Mouse (Mus musculus): Measurements from ENCODE around the gene Iqcd.

The Iqcd gene

GRCm38 (mm10) chr5:120604839-120605238 is 16.0 kb downstream of the Iqcd start:
- peak; percentile 95 to 98 for DNase-seq

DNA sequence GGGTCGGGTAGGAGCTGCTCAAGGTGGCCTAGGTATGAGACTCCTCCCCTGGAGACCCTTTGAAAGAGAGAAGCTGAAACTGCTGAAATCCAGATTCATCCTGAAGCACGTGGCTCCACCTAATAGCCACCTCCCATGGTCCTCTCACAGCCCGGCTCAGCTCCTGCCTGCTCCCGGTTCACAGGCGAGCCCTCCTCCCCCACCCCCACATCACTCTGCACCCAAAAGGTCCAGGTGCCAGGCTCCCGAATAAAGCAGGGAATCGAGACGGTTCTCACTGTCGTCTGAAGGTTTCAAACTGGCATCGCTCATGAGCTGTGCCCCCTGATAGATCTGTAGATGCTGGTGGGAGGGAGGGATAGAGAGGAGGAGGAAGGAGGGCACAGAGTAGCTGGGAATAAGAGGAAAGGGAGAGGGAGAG is 16.4 kb downstream of the Iqcd start:
- peak; percentile 62 for DNase-seq

GRCm38 (mm10) chr5:120605688-120606087 is 16.9 kb downstream of the Iqcd start:
- peak; percentile 98 to 99 for DNase-seq

DNA sequence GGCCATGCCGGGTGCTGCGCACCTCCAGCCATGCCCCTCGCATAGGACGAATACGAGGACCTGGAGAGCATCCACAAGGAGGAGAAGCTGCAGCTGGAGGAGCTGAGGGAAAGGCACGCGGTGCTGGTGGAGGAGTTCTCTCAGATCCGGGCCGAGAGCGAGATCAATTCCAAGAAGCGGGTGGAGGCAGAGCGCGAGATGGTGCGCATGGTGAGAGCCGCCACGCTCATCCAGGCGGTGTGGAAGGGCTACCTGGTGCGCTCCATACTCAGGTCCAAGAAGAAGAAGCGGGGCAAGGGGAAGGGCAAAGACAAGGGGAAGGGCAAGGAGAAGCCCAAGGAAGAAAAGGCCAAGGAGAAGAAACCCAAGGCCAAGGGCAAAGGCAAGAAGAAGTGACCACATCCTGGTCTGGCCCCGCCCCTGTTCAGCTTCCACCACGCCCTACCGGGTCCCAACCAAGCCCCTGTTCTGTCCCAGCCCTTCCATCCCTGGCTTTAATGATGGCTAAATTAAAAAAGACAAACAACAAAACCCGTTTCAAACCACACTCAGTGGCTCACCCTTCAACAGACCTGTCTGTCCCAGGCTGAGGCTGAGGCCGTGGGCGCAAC is 17.9 kb downstream of the Iqcd start:
- DNase-seq, result no peak

DNA sequence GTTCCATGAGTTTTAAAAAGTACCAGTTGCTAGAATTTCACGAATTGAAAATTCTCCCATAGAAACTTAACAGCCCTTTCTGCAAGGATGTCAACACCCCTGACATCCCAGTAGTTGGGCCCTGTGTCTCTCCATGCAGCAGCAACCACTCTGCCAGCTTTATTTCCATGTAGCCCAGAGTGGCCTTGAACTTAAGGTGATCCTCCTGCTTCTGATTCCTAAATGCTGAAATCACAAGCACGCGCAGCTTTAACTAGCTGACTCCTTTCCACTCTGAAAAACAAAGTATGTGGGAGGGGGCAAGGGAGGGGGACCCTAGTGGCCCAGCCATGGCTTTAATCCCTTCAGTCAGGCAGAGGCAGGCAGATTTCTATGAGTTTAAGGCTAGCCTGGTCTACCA is 18.5 kb downstream of the Iqcd start:
- DNase-seq, result no peak

DNA sequence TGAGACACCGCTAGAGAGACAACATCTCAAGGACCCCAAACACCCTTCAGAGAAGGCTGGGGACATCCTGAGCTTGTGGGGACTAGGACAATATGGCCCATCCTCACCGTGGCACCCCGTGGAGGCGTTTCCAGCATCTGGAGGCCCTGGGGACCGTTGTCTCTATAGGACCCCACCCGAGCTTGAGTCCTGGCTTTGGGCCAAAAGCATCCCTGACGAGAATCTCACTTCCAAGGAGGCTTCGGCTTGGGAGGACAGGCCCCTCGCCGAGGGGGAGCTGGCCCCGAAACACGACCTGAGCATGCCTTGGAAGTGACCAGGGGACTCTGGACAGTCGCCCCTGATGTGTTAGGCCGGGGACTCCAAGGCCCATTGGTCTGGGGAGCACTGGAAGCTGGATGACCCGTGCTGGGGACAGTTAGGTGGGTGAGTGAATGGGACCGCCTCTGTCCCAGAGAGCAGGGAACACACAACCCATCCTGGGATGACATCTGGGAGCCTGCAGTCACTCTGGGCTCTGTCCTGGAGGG is 20.5 kb downstream of the Iqcd start:
- peak in 1 of 2 experiments; percentile 63 for DNase-seq

- peak; percentile 60 to 71 for DNase-seq
Observed at GRCm38 (mm10) chr5:120610906-120611305, 22.1 kb downstream of the Iqcd start.

GRCm38 (mm10) chr5:120611416-120611815 is 22.6 kb downstream of the Iqcd start:
- peak in 1 of 2 experiments; percentile 58 for DNase-seq

DNA sequence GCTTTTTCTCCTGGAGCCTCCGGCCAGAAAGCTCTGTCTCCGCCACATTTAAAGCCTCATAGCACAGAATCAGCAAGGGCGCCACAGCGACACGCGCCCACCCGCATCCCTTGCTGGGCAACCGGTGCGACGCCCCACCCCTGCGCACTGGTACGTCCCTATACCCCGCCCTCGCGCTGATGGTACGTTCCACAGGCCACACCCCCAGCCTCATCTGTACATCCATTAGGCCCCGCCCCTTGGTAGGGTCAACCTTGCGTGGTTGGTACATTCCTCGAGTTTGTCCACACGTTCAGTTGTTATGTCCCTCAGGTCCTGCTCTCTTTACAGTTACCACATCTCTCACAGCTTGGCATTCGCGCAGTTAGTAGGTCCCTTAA is 23.6 kb downstream of the Iqcd start, which contains the start of the genes Rita1 and Ddx54:
Rita1 (minus strand) TSS at position 148 of the 380 bp plus-strand sequence.
Ddx54 (plus strand) TSS at position 298 of the 380 bp plus-strand sequence.
- peak; percentile 99 for DNase-seq

GRCm38 (mm10) chr5:120612822-120613604 is 24.2 kb downstream of the Iqcd start:
- DNase-seq, result peak; percentile 100

GRCm38 (mm10) chr5:120615903-120616302 is 27.1 kb downstream of the Iqcd start:
- peak in 1 of 2 experiments; percentile 83 for DNase-seq

DNA sequence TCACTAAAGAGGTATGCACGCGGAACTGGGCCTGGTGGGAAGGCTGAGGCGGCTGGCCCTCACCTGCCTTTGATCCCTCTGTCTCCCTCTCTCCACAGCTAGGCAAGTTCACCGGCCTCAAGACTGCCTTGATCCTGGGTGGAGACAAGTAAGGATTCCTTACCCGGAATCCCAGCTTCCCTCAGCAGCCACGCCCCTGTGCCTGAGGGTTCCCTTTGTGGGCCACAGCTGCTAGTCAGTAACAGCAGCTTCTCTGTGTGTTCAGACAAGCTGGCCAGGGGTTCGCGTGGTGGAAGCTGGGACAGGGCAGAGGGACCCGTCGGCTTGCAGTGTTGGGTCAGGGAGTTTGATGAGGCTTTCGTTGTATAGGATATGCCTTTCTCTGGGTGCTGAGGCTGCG is 30.0 kb downstream of the Iqcd start:
- DNase-seq, result no peak

- peak; percentile 82 to 92 for DNase-seq
Observed at GRCm38 (mm10) chr5:120619201-120619600, 30.4 kb downstream of the Iqcd start.

GRCm38 (mm10) chr5:120620375-120621077 is 31.7 kb downstream of the Iqcd start:
- peak; percentile 93 for DNase-seq

DNA sequence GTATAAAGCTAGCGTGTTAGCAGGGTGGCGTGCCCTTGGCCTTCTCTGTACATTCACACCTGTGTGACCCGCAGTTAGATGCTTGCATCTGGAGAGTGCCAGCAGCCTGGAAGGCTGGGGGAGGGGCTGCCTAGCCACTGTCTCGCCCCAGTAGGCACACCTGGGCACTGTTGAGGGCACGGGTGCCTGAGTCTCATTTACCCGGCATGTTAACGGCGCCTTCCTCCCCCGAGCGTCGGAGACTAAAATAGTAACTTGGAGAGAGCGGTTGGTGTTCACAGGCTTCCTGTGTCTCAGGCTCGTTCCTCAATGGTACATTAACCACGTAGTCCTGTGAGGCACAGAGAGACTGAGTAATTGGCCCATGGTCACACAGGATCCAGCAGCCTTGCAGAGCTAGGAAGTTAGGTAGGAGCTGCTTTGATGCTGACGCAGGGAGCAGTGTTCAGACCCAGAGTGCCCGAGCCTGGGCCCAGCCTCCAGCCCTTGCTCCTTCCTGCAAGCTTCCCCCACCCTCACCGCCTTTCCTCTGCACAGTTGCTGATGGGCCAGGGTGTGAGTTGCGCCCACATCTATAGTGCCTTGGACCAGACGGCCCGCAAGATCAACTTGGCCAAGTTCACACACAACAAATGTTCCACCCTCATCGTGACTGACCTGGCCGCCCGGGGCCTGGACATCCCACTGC is 32.4 kb downstream of the Iqcd start:
- DNase-seq, result no peak

DNA sequence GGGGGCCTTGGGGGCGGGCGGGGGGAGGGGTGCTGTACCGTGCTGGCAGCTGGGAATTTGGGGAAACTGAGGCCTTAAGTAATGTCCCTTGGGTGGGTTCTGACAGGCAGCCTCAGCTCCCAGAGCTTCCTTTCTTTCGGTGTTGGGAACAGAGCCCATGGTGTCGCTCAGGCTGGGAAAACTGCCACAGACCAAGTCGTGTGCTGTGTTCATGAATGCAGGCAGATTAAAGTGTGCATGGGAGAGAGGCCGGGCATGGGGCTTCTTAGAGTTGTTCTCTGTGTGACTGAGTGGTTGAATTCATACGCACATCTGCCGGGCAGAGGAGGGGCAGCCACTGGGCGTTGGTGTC is 33.0 kb downstream of the Iqcd start:
- DNase-seq, result peak in 1 of 2 experiments; percentile 32

- peak in 1 of 2 experiments; percentile 17 for DNase-seq
Observed at GRCm38 (mm10) chr5:120622198-120622851, 33.5 kb downstream of the Iqcd start.

GRCm38 (mm10) chr5:120624427-120624826 is 35.6 kb downstream of the Iqcd start:
- DNase-seq, result peak; percentile 59 to 72

- DNase-seq, result peak in 1 of 2 experiments; percentile 38
Observed at GRCm38 (mm10) chr5:120626399-120626798, 37.6 kb downstream of the Iqcd start.

DNA sequence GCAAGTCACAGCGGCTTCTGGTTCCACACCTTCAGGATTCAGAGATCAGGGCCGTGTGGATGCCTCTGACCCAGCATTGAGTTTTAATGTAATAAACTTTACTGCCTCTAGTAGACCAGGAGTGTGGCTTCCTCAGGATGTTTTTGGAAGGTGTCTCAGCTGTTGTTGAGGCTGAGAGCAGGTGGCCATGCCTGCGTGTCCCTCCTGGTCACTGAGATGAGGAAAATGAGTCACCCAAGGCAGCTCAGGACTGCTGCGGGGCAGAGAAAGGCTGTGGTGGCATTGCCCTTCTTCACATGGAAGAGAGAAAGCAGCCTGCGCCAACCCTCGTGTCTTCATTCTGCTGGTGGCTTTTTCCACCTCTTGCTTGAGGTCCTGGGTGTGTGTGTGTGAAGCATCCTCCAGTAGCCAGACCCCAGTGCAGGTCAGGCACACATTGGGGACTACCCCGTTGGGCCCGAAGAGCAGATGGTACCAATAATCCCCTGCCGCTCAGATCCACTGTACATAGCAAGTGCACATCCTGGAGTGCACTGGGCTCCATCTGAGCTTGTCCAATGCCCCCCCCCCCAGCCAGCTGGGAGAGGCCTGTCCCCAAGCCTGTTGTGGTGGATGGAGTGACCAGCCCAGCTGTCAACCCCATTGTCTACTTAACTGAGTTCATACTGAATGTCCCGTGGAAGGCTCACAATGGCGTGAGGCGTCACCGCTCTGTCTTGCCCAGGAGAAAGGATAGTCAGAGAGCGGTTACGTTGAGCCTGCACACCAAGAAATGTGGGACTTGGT is 38.9 kb downstream of the Iqcd start:
- DNase-seq, result no peak

GRCm38 (mm10) chr5:120628624-120629023 is 39.8 kb downstream of the Iqcd start:
- peak in 1 of 2 experiments; percentile 71 for DNase-seq

All from cerebellum, postnatal 14 days (tissue).